Mouse (Mus musculus) C2C12 (cell line): ENCODE measurements around the gene Atp8a2.

Source experiments
- CTCF ChIP-seq: IDR thresholded peaks from one replicate; pipeline ENCODE4 v1.5.1; 2011; ENCODE audit not compliant: control insufficient read depth, insufficient read depth, insufficient read length
- FOSL1 ChIP-seq: IDR thresholded peaks from one replicate; pipeline ENCODE4 v1.8.0; 2011; ENCODE audit warnings: mild to moderate bottlenecking, low read length; ENCODE audit not compliant: poor library complexity, insufficient read depth, severe bottlenecking
- MAX ChIP-seq: IDR thresholded peaks from one replicate; pipeline ENCODE4 v1.6.1; 2011; ENCODE audit warnings: mild to moderate bottlenecking, control low read depth
- MYOG ChIP-seq: IDR thresholded peaks from one replicate; pipeline ENCODE4 v1.6.1; 2011; ENCODE audit not compliant: control insufficient read depth, insufficient read length; ENCODE audit errors: extremely low read depth
- USF1 ChIP-seq: IDR thresholded peaks from one replicate; pipeline ENCODE4 v1.6.1; 2011; ENCODE audit warnings: low read depth, mild to moderate bottlenecking, control low read depth, moderate library complexity

DNA sequence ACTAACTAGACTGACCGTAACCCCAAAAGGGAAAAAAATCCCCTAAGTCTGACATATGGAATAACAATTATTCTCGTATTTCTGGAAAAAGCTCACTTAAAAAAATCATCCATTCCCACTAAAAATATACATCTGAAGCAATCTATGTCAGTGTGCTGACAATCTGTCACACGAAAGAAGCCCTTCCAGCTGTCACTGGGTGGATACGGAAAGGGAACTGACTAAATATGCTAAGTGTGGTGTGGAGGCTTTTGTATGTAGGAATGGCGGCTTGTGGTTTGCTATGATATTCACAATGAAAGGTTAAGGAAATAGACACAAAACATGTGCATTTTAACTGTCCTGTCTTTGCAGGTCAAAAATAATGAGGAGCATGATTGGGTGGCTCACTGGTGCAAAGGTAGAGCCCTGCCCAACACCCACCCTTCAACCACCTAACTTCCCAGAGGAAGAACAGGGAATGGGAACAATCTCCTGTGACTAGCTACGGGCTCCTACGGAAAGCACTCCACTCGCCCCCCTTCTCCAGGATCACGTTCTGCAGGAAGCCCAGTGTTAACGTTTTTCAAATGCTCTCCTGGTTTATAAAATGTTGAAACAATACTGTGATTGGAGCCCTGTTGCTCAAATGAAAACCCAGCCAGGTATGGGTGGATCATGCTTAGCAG, 360.0 kb downstream of the Atp8a2 start:
- TF ChIP-seq CTCF (no peak), USF1 (no peak), MAX (no peak), FOSL1 (no peak), MYOG (no peak)
